Mouse (Mus musculus): ENCODE measurements at regions not wholly inside any gene's neighbourhood (a gene's known extent, or its start where the extent isn't known, plus 50 kb on each side); places are given as distances from the start of the nearest gene placed in this dataset.

DNA sequence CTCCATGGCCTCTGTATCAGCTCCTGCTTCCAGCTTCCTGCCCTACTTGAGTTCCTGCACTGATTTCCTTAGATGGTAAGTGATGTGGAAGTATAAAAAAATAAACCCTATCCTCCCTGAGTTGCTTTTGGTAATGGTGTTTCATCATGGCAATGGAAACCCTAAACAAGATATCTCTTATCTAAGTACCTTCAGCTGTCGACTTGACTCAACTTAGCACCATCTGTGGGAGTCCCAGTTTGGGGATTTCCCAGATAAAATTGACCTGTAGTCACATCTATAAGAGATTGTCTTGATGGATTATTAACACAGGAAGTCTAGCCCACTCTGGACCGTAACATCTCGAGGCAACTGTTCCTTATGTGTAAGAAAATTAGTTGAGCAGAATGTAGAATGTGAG is 570.2 kb upstream of the Gm10306 start:
- H3K36me3 ChIP-seq (ENCODE audit: control insufficient read depth, insufficient read depth, low read length, poor library complexity, severe bottlenecking) = no peaks in the 10 kb centered on the region
- TF ChIP-seq EP300 (IDR thresholded peaks at IDR 0.05; ENCODE audit: insufficient read depth, low read depth, low read length) (no peak), CTCF (IDR thresholded peaks at IDR 0.05; ENCODE audit: low read depth, low read length) (no peak), POLR2A (IDR thresholded peaks at IDR 0.05; ENCODE audit: insufficient read depth, low read length) (no peak)
- no peaks in the 10 kb centered on the region for H3K27me3 ChIP-seq (ENCODE audit: control insufficient read depth, insufficient read depth, low read length, poor library complexity, severe bottlenecking)
- H3K4me3 ChIP-seq (ENCODE audit: low read depth, low read length) = no peak overlapping the region
- H3K9ac ChIP-seq (ENCODE audit: low read depth, poor library complexity, severe bottlenecking) = no peak overlapping the region
- H3K4me1 ChIP-seq (ENCODE audit: control insufficient read depth, insufficient read depth, low read length) = no peaks in the 10 kb centered on the region
- 0 out of 2 replicates have a peak, but pooled peaks cover 2% of the 10 kb centered on the region for H3K9me3 ChIP-seq (replicated peaks; ENCODE audit: control insufficient read depth, insufficient read depth, low read length, poor library complexity, severe bottlenecking)
- H3K27ac ChIP-seq (ENCODE audit: insufficient read depth, low read length) = no peak overlapping the region

DNA sequence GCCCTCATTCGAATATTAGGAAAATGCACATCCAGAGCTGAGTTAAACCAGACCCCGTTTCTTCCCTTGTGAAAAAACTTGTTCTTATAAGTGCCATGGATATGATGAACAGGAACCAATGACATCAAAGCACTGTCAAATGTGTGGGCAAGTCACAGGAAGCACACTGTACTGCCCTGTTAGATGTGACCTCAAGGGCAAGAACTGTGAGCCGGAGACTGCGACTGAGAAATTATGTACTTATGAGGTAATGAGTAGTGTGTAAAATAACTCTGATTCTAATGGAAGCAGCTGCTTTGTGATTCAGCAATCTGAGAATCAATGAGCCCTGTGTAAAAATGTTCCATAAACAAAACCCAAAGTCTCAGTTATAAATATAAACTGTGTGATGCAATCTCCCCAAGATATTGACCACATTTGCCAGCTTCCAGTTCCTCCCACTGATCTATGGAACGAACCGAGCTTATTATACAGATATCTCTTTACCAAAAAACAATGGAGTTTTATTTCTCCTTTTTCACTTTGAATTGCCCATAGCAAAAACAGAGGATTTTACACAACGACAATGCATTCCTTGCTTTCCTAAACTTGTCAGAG is 566.0 kb upstream of the Gm10306 start:
- no peak for TF ChIP-seq CTCF (IDR thresholded peaks at IDR 0.05; ENCODE audit: low read depth, low read length)
- no peak for TF ChIP-seq POLR2A (IDR thresholded peaks at IDR 0.05; ENCODE audit: insufficient read depth, low read length)
- TF ChIP-seq EP300 (IDR thresholded peaks at IDR 0.05; ENCODE audit: insufficient read depth, low read depth, low read length) = no peak
- no peaks in the 10 kb centered on the region for H3K27me3 ChIP-seq (ENCODE audit: control insufficient read depth, insufficient read depth, low read length, poor library complexity, severe bottlenecking)
- H3K27ac ChIP-seq (ENCODE audit: insufficient read depth, low read length) = no peak overlapping the region
- no peak overlapping the region for H3K4me3 ChIP-seq (ENCODE audit: low read depth, low read length)
- H3K36me3 ChIP-seq (ENCODE audit: control insufficient read depth, insufficient read depth, low read length, poor library complexity, severe bottlenecking) = no peaks in the 10 kb centered on the region
- no peak overlapping the region for H3K9ac ChIP-seq (ENCODE audit: low read depth, poor library complexity, severe bottlenecking)
- no peaks in the 10 kb centered on the region for H3K9me3 ChIP-seq (replicated peaks; ENCODE audit: control insufficient read depth, insufficient read depth, low read length, poor library complexity, severe bottlenecking)
- H3K4me1 ChIP-seq (ENCODE audit: control insufficient read depth, insufficient read depth, low read length) = no peaks in the 10 kb centered on the region

GRCm38 (mm10) chr4:94005818-94006217 is 550.5 kb upstream of the Gm10306 start:
- Histone ChIP-seq H3K9me3 (replicated peaks; ENCODE audit: control insufficient read depth, insufficient read depth, low read length, poor library complexity, severe bottlenecking) (no peaks in the 10 kb centered on the region), H3K27ac (ENCODE audit: insufficient read depth, low read length) (no peak overlapping the region), H3K9ac (ENCODE audit: low read depth, poor library complexity, severe bottlenecking) (no peak overlapping the region), H3K27me3 (ENCODE audit: control insufficient read depth, insufficient read depth, low read length, poor library complexity, severe bottlenecking) (no peaks in the 10 kb centered on the region), H3K4me3 (ENCODE audit: low read depth, low read length) (no peak overlapping the region), H3K36me3 (ENCODE audit: control insufficient read depth, insufficient read depth, low read length, poor library complexity, severe bottlenecking) (no peaks in the 10 kb centered on the region), H3K4me1 (ENCODE audit: control insufficient read depth, insufficient read depth, low read length) (no peaks in the 10 kb centered on the region)
- TF ChIP-seq POLR2A (IDR thresholded peaks at IDR 0.05; ENCODE audit: insufficient read depth, low read length) (no peak), EP300 (IDR thresholded peaks at IDR 0.05; ENCODE audit: insufficient read depth, low read depth, low read length) (no peak), CTCF (IDR thresholded peaks at IDR 0.05; ENCODE audit: low read depth, low read length) (no peak)

DNA sequence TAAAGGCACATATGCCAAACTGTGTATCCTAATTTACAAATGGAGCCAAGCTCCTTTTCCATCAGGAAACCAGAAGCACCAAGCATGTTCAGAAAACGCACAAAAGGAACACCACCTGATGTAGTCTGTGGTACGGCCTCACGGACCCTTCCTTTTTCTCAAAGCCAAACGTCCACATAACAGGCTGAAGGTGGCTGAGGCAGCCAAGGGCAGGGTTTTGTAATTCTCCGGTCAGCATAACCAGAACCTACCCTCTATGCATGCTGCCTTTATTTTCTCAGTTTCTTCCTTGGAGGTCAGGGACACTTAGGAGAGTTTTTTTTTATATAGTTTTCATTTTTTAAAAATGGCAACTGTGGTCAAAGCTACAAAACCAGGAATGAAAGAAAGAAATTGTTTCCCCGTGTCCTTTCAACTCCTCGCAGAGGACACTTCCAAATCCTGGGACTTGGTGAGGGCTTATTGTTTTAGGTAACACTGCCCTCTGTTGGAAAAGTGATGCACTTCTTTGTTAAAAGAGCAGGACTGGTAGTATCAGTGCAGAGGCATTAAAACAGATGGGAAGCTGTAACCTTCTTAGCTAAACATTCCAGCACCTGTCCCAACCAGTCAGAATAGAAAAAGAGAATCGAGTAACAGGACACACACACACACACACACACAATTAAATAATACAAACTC is 549.1 kb upstream of the Gm10306 start:
- TF ChIP-seq CTCF (IDR thresholded peaks at IDR 0.05; ENCODE audit: low read depth, low read length) = no peak
- no peak for TF ChIP-seq EP300 (IDR thresholded peaks at IDR 0.05; ENCODE audit: insufficient read depth, low read depth, low read length)
- no peak for TF ChIP-seq POLR2A (IDR thresholded peaks at IDR 0.05; ENCODE audit: insufficient read depth, low read length)
- Histone ChIP-seq H3K9ac (ENCODE audit: low read depth, poor library complexity, severe bottlenecking) (no peak overlapping the region), H3K27me3 (ENCODE audit: control insufficient read depth, insufficient read depth, low read length, poor library complexity, severe bottlenecking) (no peaks in the 10 kb centered on the region), H3K36me3 (ENCODE audit: control insufficient read depth, insufficient read depth, low read length, poor library complexity, severe bottlenecking) (no peaks in the 10 kb centered on the region), H3K9me3 (replicated peaks; ENCODE audit: control insufficient read depth, insufficient read depth, low read length, poor library complexity, severe bottlenecking) (no peaks in the 10 kb centered on the region), H3K4me1 (ENCODE audit: control insufficient read depth, insufficient read depth, low read length) (no peaks in the 10 kb centered on the region), H3K4me3 (ENCODE audit: low read depth, low read length) (no peak overlapping the region), H3K27ac (ENCODE audit: insufficient read depth, low read length) (no peak overlapping the region)

DNA sequence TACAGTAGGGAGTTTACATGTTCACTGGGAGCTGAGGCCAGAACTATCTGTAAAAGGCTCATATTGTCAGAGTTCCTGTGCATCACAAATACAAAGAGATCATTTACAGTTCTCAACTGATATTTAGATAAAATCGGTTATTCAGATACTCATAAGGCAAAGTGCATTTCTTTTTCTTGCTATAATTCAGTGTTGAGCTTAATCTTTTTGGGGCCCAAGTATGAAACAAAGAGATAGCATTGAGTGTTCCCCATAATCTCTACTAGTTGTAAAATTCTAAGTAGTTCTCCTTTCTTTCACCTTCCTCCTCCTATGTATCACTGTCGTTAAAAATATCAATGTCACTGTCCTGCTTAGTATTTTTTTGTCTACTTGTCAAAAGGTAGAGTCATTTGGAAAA is 540.6 kb upstream of the Gm10306 start:
- H3K27me3 ChIP-seq (ENCODE audit: control insufficient read depth, insufficient read depth, low read length, poor library complexity, severe bottlenecking) = no peaks in the 10 kb centered on the region
- no peaks in the 10 kb centered on the region for H3K36me3 ChIP-seq (ENCODE audit: control insufficient read depth, insufficient read depth, low read length, poor library complexity, severe bottlenecking)
- H3K9me3 ChIP-seq (replicated peaks; ENCODE audit: control insufficient read depth, insufficient read depth, low read length, poor library complexity, severe bottlenecking) = no peaks in the 10 kb centered on the region
- no peak overlapping the region for H3K27ac ChIP-seq (ENCODE audit: insufficient read depth, low read length)
- H3K4me1 ChIP-seq (ENCODE audit: control insufficient read depth, insufficient read depth, low read length) = no peaks in the 10 kb centered on the region
- no peak overlapping the region for H3K9ac ChIP-seq (ENCODE audit: low read depth, poor library complexity, severe bottlenecking)
- no peak overlapping the region for H3K4me3 ChIP-seq (ENCODE audit: low read depth, low read length)
- TF ChIP-seq CTCF (IDR thresholded peaks at IDR 0.05; ENCODE audit: low read depth, low read length) (no peak), POLR2A (IDR thresholded peaks at IDR 0.05; ENCODE audit: insufficient read depth, low read length) (no peak), EP300 (IDR thresholded peaks at IDR 0.05; ENCODE audit: insufficient read depth, low read depth, low read length) (no peak)

- no peak for TF ChIP-seq POLR2A (IDR thresholded peaks at IDR 0.05; ENCODE audit: insufficient read depth, low read length)
- TF ChIP-seq CTCF (IDR thresholded peaks at IDR 0.05; ENCODE audit: low read depth, low read length) = no peak
- TF ChIP-seq EP300 (IDR thresholded peaks at IDR 0.05; ENCODE audit: insufficient read depth, low read depth, low read length) = no peak
- no peak overlapping the region for H3K9ac ChIP-seq (ENCODE audit: low read depth, poor library complexity, severe bottlenecking)
- no peaks in the 10 kb centered on the region for H3K36me3 ChIP-seq (ENCODE audit: control insufficient read depth, insufficient read depth, low read length, poor library complexity, severe bottlenecking)
- H3K9me3 ChIP-seq (replicated peaks; ENCODE audit: control insufficient read depth, insufficient read depth, low read length, poor library complexity, severe bottlenecking) = no peaks in the 10 kb centered on the region
- no peak overlapping the region for H3K27ac ChIP-seq (ENCODE audit: insufficient read depth, low read length)
- H3K4me3 ChIP-seq (ENCODE audit: low read depth, low read length) = no peak overlapping the region
- no peaks in the 10 kb centered on the region for H3K4me1 ChIP-seq (ENCODE audit: control insufficient read depth, insufficient read depth, low read length)
- H3K27me3 ChIP-seq (ENCODE audit: control insufficient read depth, insufficient read depth, low read length, poor library complexity, severe bottlenecking) = no peaks in the 10 kb centered on the region
These were observed 538.6 kb upstream of the Gm10306 start for GRCm38 (mm10) chr4:94017702-94018101.

All from ES-Bruce4 (cell line).